Mouse (Mus musculus) lung, postnatal 0 days (tissue): Measurements from ENCODE around the gene 1700093K21Rik.
"Not testable (repeated sequence)": the region's sequence is repeated elsewhere in the genome, so short reads cannot be mapped to it uniquely, and the experiment has no call there.

ENCODE experiments used
- CTCF ChIP-seq: IDR thresholded peaks from 2 replicates; pipeline ENCODE4 v1.5.1; 2016; ENCODE audit warnings: antibody characterized with exemption, mild to moderate bottlenecking
- EP300 ChIP-seq: IDR thresholded peaks from 2 replicates; pipeline ENCODE4 v1.6.1; 2016; ENCODE audit warnings: antibody characterized with exemption, mild to moderate bottlenecking, control low read depth

DNA sequence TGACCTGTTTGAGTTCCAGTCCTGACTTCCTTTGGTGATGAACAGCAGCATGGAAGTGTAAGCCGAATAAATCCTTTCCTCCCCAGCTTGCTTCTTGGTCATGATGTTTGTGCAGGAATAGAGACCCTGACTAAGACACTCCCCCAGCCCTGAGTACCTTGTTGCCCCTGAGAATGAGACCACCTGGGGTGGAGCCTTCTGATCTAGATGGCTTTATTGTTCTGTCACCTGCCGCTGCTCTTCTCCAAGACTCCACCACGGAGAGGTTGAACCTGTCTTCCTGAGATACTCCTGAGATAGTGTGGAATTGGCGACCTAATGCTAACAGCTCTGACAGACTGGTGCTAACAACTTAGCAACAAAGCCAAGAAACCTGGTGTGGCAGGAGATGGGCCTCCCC lies 6.2 kb downstream of the 1700093K21Rik start:
- TF ChIP-seq CTCF, EP300: not testable (repeated sequence)
